Mouse (Mus musculus): ENCODE data around the gene Galnt13.
"Not testable (repeated sequence)": the region's sequence is repeated elsewhere in the genome, so short reads cannot be mapped to it uniquely, and the experiment has no call there.

The Galnt13 gene

GRCm38 (mm10) chr2:54915088-54915670 is 479.1 kb downstream of the Galnt13 start:
- CTCF ChIA-PET, result no interaction called here

- CTCF ChIA-PET, result no interaction called here
Observed at GRCm38 (mm10) chr2:54936369-54936768, 500.3 kb downstream of the Galnt13 start.

- CTCF ChIA-PET, result interaction anchor here (0.6 kb wide), 1 partner anchor 58 kb away, joined by 3 read pairs; no protein-coding TSS in a partner anchor
Observed at GRCm38 (mm10) chr2:54937306-54937705, 501.2 kb downstream of the Galnt13 start.

- CTCF ChIA-PET, result no interaction called here
Observed at GRCm38 (mm10) chr2:54938075-54938474, 502.0 kb downstream of the Galnt13 start.

GRCm38 (mm10) chr2:54943386-54943785 is 507.3 kb downstream of the Galnt13 start:
- CTCF ChIA-PET, result no interaction called here

- CTCF ChIA-PET, result no interaction called here
Observed at GRCm38 (mm10) chr2:54983839-54984238, 547.7 kb downstream of the Galnt13 start.

GRCm38 (mm10) chr2:55022539-55022938 is 586.4 kb downstream of the Galnt13 start:
- CTCF ChIA-PET, result not testable (repeated sequence)

- CTCF ChIA-PET, result no interaction called here
Observed at GRCm38 (mm10) chr2:55034610-55035009, 598.5 kb downstream of the Galnt13 start.

- CTCF ChIA-PET, result no interaction called here
Observed at GRCm38 (mm10) chr2:55065469-55066315, 629.6 kb downstream of the Galnt13 start.

- CTCF ChIA-PET, result no interaction called here
Observed at GRCm38 (mm10) chr2:55085580-55085979, 649.5 kb downstream of the Galnt13 start.

GRCm38 (mm10) chr2:55088034-55088433 is 651.9 kb downstream of the Galnt13 start:
- CTCF ChIA-PET, result no interaction called here

GRCm38 (mm10) chr2:55090332-55090731 is 654.2 kb downstream of the Galnt13 start:
- CTCF ChIA-PET, result no interaction called here

- CTCF ChIA-PET, result no interaction called here
Observed at GRCm38 (mm10) chr2:55091495-55091894, 655.4 kb downstream of the Galnt13 start.

GRCm38 (mm10) chr2:55099100-55099499 is 663.0 kb downstream of the Galnt13 start:
- CTCF ChIA-PET, result no interaction called here

- CTCF ChIA-PET, result no interaction called here
Observed at GRCm38 (mm10) chr2:55101279-55101678, 665.2 kb downstream of the Galnt13 start.

- CTCF ChIA-PET, result no interaction called here
Observed at GRCm38 (mm10) chr2:55103521-55103920, 667.4 kb downstream of the Galnt13 start.

- CTCF ChIA-PET, result no interaction called here
Observed at GRCm38 (mm10) chr2:55107828-55108227, 671.7 kb downstream of the Galnt13 start.

GRCm38 (mm10) chr2:55153089-55153488 is 717.0 kb downstream of the Galnt13 start:
- CTCF ChIA-PET, result no interaction called here

GRCm38 (mm10) chr2:55164781-55165180 is 728.7 kb downstream of the Galnt13 start:
- CTCF ChIA-PET, result no interaction called here

All from spleen, embryonic (tissue).